Mouse (Mus musculus): ENCODE measurements at regions not wholly inside any gene's neighbourhood (a gene's known extent, or its start where the extent isn't known, plus 50 kb on each side); places are given as distances from the start of the nearest gene placed in this dataset.
"Not testable (repeated sequence)": the region's sequence is repeated elsewhere in the genome, so short reads cannot be mapped to it uniquely, and the experiment has no call there.

DNA sequence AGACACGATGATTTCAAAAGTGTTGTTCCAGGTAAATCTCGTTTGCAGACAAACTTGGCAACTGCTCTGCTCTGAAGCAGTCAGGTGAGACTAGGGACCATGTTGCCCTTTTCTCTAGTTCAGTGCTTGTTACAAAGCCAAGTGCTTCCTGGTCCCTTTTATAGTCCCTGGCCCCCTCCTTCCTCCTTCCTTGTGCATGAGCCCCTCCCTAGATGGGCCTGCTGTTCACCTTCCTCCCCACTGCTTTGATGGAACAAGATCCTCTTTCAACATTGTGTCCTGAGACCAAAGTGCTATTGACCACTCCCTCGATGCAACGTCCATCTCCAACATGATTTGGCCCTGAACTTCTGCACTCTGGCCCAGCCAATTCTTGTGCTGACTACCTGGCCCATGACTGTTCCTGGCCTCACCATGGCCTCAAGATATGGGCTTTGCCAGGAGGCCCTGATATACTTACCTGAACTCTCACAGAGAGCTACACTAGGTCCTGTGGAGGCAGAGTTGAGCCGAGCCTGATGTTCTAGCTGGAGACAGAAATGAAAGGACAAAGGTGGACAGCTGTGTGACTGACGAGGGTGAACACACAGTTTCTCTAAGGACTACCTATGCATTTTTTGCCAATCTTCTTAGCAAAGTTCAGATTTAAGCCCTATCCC lies 104.6 kb upstream of the Klf3 start:
- Histone ChIP-seq H3K4me2 (ENCODE audit: low read depth) (no peak overlapping the region), H3K27ac (ENCODE audit: low read depth, low read length) (no peak overlapping the region), H3K4me3 (ENCODE audit: low read depth, low read length) (no peak overlapping the region), H3K36me3 (ENCODE audit: insufficient read depth) (no peaks in the 10 kb centered on the region), H3K9me3 (ENCODE audit: low read length) (no peaks in the 10 kb centered on the region), H3K27me3 (ENCODE audit: insufficient read depth, low read length) (no peaks in the 10 kb centered on the region), H3K4me1 (ENCODE audit: insufficient read depth) (peaks cover 15% of the 10 kb centered on the region), H3K9ac (no peak overlapping the region)
- ATAC-seq (no peak), DNase-seq (no peak)
- TF ChIP-seq CTCF (IDR thresholded peaks at IDR 0.05; ENCODE audit: low read depth) = no peak
- WGBS = 83% methylated on average over 6 of the region's 6 CpGs

DNA sequence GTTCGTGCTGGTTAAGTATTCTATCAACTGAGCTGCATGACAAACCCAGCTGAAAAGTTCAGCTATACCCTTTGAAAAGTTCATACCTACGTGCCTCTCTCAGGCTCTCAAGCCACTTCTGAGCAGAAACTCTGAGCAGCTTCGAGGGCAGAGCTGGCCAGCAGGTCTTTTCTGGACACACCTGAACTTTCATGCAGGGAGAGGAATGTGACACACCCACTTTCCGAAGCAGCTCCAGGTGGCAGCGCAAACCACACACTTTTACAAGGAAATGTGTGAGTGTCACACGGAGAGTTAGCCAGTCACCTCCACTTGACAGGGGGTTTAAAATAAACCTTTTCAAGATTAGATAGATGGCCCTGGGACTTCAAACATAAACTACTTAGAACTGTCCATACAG lies 103.2 kb upstream of the Klf3 start:
- H3K4me3 ChIP-seq (ENCODE audit: low read depth, low read length) = no peak overlapping the region
- no peak for TF ChIP-seq CTCF (IDR thresholded peaks at IDR 0.05; ENCODE audit: low read depth)
- 92% methylated on average over 6 of the region's 6 CpGs for WGBS
- H3K9me3 ChIP-seq (ENCODE audit: low read length) = no peaks in the 10 kb centered on the region
- peaks cover 15% of the 10 kb centered on the region for H3K4me1 ChIP-seq (ENCODE audit: insufficient read depth)
- H3K27ac ChIP-seq (ENCODE audit: low read depth, low read length) = no peak overlapping the region
- H3K36me3 ChIP-seq (ENCODE audit: insufficient read depth) = no peaks in the 10 kb centered on the region
- no peaks in the 10 kb centered on the region for H3K27me3 ChIP-seq (ENCODE audit: insufficient read depth, low read length)
- DNase-seq = no peak
- H3K9ac ChIP-seq = no peak overlapping the region
- ATAC-seq = no peak
- no peak overlapping the region for H3K4me2 ChIP-seq (ENCODE audit: low read depth)

- peaks cover 15% of the 10 kb centered on the region for H3K4me1 ChIP-seq (ENCODE audit: insufficient read depth)
- peak overlapping the region; percentile 23 for H3K4me2 ChIP-seq (ENCODE audit: low read depth)
- ATAC-seq = peak; percentile 42; the same call in 1 of the 2 replicates
- H3K9me3 ChIP-seq (ENCODE audit: low read length) = no peaks in the 10 kb centered on the region
- no peaks in the 10 kb centered on the region for H3K27me3 ChIP-seq (ENCODE audit: insufficient read depth, low read length)
- peak overlapping the region; percentile 88 for H3K27ac ChIP-seq (ENCODE audit: low read depth, low read length)
- DNase-seq = peak; percentile 9
- no peak overlapping the region for H3K4me3 ChIP-seq (ENCODE audit: low read depth, low read length)
- no peak for TF ChIP-seq CTCF (IDR thresholded peaks at IDR 0.05; ENCODE audit: low read depth)
- H3K9ac ChIP-seq = peak overlapping the region; percentile 11; the same call in 1 of the 2 replicates
- H3K36me3 ChIP-seq (ENCODE audit: insufficient read depth) = no peaks in the 10 kb centered on the region
- 48% methylated on average over 14 of the region's 14 CpGs for WGBS
Measured at GRCm38 (mm10) chr5:64701219-64701779, 101.9 kb upstream of the Klf3 start.

DNA sequence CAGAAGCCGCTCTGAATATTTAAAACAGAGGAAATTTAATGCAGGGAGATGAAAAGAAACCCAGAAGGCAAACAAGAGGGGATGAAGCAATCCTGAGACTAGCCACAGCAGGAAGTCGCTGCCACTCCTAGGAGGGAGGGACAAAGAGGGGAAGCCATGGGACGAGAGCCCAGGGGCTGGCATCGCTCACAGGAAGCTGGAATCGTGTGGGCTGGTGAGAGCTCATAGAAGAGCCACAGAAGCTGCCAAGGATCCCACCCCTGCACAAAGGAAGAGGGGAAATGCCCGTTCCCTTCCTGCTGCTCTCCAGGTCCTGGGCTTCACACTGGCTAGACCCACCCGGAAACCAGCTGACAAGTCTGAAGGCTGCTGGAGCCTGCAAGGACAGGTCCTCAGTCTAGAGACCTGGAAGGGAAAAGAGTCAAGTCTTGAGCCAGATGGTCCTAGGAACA lies 101.4 kb upstream of the Klf3 start:
- Histone ChIP-seq H3K9me3 (ENCODE audit: low read length) (no peaks in the 10 kb centered on the region), H3K27me3 (ENCODE audit: insufficient read depth, low read length) (no peaks in the 10 kb centered on the region), H3K27ac (ENCODE audit: low read depth, low read length) (peak overlapping the region; percentile 88), H3K4me2 (ENCODE audit: low read depth) (peak overlapping the region; percentile 23), H3K36me3 (ENCODE audit: insufficient read depth) (no peaks in the 10 kb centered on the region), H3K9ac (peak overlapping the region; percentile 11; the same call in 1 of the 2 replicates), H3K4me3 (ENCODE audit: low read depth, low read length) (no peak overlapping the region), H3K4me1 (ENCODE audit: insufficient read depth) (peaks cover 15% of the 10 kb centered on the region)
- DNase-seq (peak; percentile 87), ATAC-seq (peak; percentile 90)
- TF ChIP-seq CTCF (IDR thresholded peaks at IDR 0.05; ENCODE audit: low read depth) = no peak
- WGBS = 8% methylated on average over 7 of the region's 7 CpGs

DNA sequence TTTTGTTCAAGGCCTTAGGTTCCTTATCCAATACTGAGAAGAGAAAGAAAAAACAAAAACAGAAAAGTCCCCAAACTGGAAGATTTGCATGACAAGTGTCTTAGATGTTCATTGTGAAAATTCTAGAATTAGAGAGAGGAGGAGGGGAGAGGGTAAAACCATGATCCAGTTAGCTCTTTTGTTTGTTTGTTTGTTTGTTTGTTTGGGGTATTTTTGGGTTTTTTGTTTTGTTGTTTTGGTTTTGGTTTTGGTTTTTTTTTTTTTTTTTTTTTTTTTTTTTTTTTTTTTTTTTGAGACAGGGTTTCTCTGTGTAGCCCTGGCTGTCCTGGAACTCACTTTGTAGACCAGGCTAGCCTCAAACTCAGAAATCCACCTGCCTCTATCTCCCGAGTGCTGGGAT lies 100.8 kb upstream of the Klf3 start:
- not testable (repeated sequence) for DNase-seq
- H3K27ac ChIP-seq (ENCODE audit: low read depth, low read length) = peak overlapping the region; percentile 88

GRCm38 (mm10) chr5:64703091-64703872 lies 99.9 kb upstream of the Klf3 start:
- peak overlapping the region; percentile 10; the same call in 1 of the 2 replicates for H3K4me2 ChIP-seq (ENCODE audit: low read depth)
- H3K27me3 ChIP-seq (ENCODE audit: insufficient read depth, low read length) = no peaks in the 10 kb centered on the region
- no peak overlapping the region for H3K4me3 ChIP-seq (ENCODE audit: low read depth, low read length)
- peaks cover 15% of the 10 kb centered on the region for H3K4me1 ChIP-seq (ENCODE audit: insufficient read depth)
- H3K9me3 ChIP-seq (ENCODE audit: low read length) = no peaks in the 10 kb centered on the region
- 37% methylated on average over 9 of the region's 9 CpGs for WGBS
- DNase-seq = peak; percentile 82
- ATAC-seq = peak; percentile 84
- TF ChIP-seq CTCF (IDR thresholded peaks at IDR 0.05; ENCODE audit: low read depth) = no peak
- no peaks in the 10 kb centered on the region for H3K36me3 ChIP-seq (ENCODE audit: insufficient read depth)
- H3K9ac ChIP-seq = no peak overlapping the region
- H3K27ac ChIP-seq (ENCODE audit: low read depth, low read length) = peak overlapping the region; percentile 67

More for the DNA sequence above, 100.8 kb upstream of the Klf3 start:
- not testable (repeated sequence) for H3K9me3 ChIP-seq (ENCODE audit: low read length); H3K4me2 ChIP-seq (ENCODE audit: low read depth); H3K36me3 ChIP-seq (ENCODE audit: insufficient read depth); H3K4me3 ChIP-seq (ENCODE audit: low read depth, low read length); H3K9ac ChIP-seq; ATAC-seq; H3K27me3 ChIP-seq (ENCODE audit: insufficient read depth, low read length)
- peaks cover 15% of the 10 kb centered on the region for H3K4me1 ChIP-seq (ENCODE audit: insufficient read depth)
- 50% methylated on average over 1 of the region's 1 CpGs for WGBS

DNA sequence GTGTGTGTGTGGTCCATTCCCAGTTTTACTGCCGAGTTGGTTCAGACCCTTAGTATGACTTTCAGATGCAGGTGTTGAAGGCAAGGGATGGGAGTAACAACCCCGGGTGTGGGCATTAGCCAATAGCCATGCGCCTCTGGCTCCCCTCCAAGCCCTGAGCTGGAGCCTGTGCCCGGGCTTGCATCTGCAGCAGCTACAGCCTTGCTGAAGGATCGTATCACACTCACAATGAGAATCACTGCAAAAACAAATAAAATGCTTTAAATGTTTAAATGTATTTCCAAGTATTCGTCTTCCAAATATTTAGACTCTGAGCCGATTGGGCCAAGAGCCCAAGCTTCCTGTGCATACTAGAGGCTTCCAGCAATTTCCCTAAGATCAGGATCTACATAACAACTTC lies 99.0 kb upstream of the Klf3 start:
- no peak overlapping the region for H3K4me3 ChIP-seq (ENCODE audit: low read depth, low read length)
- no peak overlapping the region for H3K9ac ChIP-seq
- no peak overlapping the region for H3K4me2 ChIP-seq (ENCODE audit: low read depth)
- WGBS = 27% methylated on average over 7 of the region's 7 CpGs
- H3K27me3 ChIP-seq (ENCODE audit: insufficient read depth, low read length) = no peaks in the 10 kb centered on the region
- H3K36me3 ChIP-seq (ENCODE audit: insufficient read depth) = no peaks in the 10 kb centered on the region
- no peak for TF ChIP-seq CTCF (IDR thresholded peaks at IDR 0.05; ENCODE audit: low read depth)
- DNase-seq (peak; percentile 39), ATAC-seq (no peak)
- no peaks in the 10 kb centered on the region for H3K9me3 ChIP-seq (ENCODE audit: low read length)
- H3K27ac ChIP-seq (ENCODE audit: low read depth, low read length) = no peak overlapping the region
- H3K4me1 ChIP-seq (ENCODE audit: insufficient read depth) = peaks cover 15% of the 10 kb centered on the region

All from forebrain, postnatal 0 days (tissue).